Mouse (Mus musculus) lung, postnatal 10 days (tissue): ENCODE results near the gene Zfp626.
A peak's percentile ranks its signal among the peaks of the same experiment; 100 is the strongest.
"Not testable (repeated sequence)": the region's sequence is repeated elsewhere in the genome, so short reads cannot be mapped to it uniquely, and the experiment has no call there.

Source experiments
- DNase-seq: peaks from one replicate; pipeline ENCODE4 v3.0.0; 2021

Zfp626 gene

DNA sequence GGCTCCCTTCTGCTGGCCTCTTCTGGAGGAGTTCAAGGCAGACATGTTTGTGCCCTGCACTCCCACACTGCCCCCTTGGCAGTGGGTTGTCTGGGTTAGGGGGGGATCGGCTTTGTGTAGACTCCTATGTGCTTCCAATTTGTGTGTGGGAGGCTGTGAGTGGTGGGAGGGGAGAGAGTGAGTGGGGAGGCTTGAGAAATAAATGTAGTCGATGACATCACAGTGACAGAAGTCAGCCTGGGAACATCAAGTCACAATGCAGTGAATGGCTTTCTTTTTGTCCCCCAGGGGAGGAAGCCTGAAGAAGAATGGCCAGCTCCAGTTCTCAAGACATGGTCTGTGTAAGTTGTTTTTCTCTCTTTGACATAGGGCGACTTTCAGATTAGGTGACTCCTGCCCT is at the start of gene Zfp626:
Gene Zfp626 (plus strand): TSS at position 301 of the 400 bp plus-strand sequence.
- not testable (repeated sequence) for DNase-seq

DNA sequence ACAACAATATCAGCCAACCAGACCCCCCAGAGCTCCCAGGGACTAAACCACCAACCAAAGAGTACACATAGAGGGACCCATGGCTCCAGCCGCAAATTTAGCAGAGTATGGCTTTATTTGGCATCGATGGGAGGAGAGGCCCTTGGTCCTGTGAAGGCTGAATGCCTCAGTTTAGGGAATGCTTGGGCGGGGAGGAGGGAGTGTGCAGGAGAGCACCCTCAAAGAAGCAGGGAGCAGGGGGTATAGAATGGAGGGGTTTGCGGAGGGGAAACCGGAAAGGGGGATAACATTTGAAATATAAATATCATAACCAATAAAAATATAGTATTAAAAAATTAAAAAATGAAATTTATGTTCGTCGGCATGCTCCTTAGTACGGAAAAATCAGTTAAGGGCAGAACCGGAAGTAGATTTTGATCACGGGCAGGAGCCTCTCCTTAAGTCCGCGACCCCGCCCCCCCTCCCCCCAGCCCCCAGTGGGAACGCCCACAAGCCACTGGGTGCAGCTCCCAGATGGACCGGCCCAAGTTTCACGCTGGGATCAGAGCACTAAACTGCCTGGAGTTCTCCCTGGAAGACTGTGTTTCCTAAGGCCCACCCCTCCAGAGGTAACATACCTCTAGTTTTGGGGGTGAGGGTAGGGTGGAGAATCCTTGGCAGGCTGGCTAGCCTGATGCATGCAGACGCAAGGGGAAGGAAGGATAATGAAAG is 41.7 kb upstream of the Zfp626 start:
- DNase-seq, result peak; percentile 2

DNA sequence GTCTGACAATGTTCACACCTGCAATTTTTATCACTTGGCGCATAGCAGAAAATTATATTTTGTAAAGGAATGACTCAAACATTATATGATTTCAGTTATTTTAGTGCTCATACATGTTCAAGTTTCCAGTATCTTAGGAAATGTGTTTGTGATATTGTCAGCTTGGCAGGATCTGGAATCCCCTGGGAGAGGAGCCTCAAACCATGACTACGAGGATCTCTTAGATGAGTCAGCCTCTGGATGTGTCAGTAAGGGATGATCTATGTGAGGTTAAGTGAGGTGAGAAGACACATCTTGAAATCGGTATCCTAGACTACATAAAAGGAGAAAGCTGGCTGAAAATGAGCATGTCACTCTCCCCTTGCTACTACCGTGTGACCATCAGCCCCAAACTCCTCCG is 17.7 kb upstream of the Zfp626 start:
- DNase-seq, result no peak

DNA sequence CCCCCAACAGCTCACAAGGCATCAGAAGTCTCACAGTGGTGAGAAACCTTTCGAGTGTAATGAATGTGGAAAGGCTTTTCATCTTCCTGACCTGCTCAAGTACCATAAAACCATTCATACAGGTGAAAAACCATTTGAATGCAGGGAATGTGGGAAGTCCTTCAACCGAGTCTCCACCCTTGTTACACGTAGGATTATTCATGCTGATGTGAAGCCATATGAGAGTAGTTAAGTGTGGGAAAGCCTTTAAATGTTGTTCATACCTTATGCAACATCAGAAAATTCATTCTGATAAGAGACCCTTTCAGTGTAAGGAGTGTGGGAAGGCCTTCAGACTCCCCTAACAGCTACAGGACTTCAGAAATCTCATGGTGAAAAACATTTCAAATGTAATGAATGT is 13.1 kb upstream of the Zfp626 start:
- DNase-seq, result not testable (repeated sequence)

DNA sequence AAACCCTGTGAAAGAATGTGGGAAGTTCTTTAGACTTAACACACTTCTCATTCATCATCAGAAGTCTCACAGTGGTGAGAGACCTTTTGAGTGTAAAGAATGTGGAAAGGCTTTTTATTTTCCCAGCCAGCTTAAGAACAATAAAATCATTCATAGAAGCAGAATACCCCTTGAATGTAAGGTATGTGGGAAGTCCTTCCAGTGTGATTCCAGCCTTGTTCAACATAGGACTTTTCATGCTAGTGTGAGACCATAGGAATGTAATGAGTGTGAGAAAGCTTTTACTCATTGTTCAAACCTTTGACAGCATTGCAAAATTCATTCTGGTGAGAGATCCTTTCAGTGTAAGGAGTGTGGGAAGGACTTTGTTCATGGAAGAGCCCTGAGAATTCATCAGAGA is 12.4 kb upstream of the Zfp626 start:
- no peak for DNase-seq

DNA sequence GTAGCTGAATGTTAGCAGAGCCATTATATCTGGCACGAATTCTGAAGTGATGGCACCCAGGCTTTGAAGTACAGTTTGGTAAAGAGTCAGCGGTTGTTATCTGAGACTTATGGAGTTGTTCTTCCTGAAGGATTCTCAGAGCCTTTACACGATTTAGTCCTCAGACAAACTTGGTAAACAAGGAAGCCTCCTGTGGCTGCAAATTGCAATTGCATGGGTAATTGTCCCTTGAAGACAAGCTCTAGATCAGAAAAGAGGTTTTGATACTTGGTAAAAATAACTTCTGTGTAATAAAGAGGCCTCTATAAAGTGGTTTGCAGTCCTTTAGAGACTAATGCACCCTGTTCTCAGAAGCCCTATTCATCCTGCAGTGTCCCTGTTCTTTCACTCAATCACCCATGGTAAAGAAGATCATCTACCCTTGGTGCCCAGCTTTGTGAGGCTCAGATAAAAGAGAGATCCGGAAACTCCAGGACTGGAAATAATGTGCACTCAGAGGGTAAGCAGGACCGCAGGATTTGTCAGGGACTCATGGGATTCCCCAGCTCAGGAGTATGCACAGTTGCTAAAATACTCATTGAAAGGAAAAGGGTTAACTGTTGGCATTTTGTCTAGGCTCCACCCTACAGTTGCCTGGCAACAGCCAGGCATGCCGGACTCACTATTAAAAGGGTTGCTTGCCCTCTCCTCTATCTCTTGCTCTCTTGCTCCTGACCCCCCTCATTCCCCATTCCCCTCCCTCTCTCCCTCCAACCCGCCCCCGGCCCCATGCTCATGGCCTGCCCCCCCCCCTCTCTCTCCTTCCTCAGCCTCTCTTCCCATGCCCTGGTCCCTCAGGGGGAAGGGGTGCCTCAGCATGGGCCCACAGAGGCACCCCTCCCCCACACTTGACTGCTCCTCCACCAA is 8.8 kb upstream of the Zfp626 start:
- peak; percentile 21 for DNase-seq

DNA sequence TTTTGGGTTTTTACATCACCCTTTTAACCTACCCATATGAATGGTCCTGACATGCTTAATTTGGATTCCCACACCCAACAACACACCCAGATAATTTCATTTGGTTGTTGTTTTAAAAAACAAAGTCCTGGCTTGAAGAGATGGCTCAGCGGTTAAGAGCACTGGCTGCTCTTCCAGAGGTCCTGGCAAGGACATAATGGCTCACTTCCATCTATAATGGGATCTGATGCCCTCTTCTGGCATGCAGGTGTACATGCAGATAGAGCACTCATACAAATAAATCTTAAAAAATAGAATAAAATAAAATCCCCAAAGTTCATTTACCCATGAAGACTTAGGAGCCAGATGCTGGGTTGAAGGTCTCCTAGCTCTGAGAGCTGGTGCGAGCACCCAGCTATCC is 5.9 kb upstream of the Zfp626 start:
- peak; percentile 14 for DNase-seq

DNA sequence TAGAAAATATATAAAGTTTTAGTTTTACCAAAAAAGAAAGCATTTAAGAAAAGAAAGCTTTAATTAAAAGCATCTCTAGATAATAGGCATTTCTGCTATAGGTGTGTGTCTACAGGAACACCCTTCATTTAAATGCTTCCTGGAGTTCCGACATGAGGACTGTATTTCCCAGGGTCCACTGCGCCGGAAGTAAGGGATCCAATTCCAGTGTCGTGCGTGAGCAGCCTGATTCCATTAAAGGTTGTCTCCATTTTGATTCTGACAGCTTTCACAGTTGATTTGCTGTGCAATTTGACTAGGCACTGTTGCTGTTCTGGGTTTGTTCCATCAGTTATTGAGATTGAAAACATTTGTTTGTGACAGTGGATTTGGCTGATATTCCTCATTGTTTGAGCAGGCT is 4.0 kb upstream of the Zfp626 start:
- no peak for DNase-seq

DNA sequence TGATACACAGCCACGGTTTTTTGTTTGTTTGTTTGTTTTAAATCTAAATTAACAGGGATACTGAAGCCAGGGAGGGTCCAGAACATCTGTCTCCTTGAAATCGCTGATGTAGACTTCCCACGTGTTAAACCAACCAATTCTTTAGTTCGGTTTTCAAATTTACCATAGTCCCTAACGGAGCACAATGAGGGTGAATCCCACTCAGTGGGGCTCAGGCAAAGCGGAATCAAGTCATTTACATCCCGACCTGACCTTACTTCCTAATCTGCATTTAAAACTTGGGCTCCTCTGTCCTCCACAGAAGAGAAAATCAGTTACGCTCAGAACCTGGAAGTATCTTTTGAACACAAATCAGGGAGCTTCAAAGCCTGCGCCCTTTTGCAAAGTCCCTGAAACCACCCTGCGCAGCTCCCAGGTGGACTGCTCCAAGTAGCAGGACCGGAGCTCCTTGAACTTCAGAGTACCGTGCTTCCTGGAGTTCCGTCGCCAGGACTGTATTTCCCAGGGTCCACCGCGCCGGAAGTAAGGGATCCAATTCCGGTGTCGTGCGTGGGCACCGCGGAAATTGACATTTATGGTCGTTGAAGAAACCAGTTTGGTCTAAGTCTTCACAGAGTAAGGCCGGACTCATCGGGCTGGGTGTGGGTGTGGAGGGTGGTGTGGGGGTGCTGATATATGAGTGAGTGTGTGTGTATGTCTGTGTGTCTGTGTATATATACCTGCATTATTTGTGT is 2.5 kb upstream of the Zfp626 start:
- peak; percentile 88 for DNase-seq

DNA sequence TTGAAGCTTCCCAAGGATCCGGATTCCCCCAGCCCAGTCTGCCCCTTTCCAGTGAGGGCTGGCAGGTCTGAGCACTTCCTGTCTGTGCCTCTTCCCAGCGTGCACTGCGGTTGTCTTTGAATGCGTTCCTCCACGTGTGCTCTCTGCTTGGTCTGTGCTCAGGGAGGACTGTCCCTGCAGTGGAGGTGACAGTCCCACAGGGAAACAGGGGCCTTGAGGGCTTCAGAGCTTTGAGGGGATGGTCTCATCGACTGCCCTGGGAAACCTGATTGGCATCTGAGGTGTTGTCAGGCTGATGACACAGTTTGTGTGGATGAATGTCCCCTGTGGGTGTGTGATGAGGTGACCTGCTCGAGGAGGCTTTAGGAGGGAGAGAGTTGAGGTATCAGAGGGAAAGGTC is 309 bp downstream of the Zfp626 start:
- DNase-seq, result not testable (repeated sequence)

DNA sequence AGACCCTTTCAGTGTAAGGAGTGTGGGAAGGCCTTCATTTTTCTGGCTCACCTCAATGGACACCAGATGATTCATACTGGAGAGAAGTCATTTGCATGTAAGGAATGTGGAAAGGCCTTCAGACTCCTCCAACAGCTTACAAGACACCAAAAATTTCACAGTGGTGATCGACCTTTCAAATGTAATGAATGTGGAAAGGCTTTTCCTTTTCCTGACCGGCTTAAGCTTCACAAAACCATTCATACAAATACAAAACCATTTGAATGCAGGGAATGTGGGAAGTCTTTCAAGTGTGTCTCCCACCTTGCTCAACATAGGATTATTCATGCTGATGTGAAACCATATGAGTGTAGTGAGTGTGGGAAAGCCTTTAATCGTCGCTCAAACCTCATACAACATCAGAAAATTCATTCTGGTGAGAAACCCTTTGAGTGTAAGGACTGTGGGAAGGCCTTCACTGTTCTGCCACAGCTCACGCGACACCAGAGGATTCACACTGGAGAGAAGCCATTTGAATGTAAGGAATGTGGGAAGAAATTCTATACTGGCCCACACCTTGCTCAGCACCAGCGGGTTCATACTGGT is 11.6 kb downstream of the Zfp626 start:
- no peak for DNase-seq

DNA sequence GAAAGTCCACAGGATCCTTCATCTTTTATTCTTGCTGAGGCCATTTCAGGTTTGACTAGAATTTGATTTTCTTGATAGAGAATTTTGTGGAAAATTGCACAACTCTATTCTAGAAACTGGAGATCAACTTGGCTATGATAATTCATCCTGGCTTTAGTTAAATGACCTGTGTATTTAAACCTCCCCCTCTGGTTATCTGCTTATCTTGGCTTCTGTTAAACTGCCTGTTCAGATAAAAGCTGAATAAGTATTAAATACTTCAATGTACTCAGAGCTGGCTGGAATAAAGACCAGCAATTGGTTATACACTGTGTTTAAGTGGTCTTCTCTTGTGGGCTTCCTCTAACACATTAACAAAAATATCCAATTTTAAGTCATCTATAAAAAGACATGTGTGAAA is 15.6 kb downstream of the Zfp626 start:
- DNase-seq, result no peak

DNA sequence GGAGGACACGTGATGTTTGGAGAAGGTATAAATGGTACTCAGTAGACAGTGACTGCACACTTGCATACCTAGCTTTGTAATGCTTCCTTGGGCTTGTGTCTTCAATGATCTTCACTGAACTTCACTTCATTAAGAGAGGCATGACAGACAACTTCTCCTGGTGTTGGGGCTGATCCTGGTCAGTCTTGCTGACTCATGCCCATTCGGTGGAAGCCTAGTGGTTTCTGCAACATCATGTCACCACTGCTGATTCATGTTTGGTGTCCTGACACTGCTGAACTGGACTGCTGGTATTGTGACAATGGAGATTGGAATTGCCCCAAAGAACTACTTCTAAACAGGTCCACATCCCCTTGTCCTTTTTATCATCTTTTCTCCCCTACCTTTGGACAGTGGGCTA is 27.1 kb downstream of the Zfp626 start:
- no peak for DNase-seq

DNA sequence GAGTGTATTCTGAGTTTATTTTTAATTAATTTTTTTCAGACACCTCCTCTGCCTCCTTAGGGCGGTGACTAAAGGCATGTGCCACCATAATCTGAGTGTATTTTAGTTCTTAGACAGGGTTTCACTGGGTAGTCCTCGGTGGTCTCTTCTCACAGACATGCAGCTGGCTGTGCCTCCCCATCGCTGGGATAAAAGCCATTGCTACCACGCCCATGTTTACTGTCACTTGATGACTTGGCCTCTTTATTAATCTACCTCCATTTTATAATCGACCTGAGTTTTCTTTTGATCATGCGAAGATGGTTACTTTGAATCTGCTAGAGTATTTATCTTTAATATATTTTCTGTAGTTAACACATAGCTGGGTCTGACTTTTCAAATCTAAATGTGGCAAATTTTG is 30.9 kb downstream of the Zfp626 start:
- no peak for DNase-seq

DNA sequence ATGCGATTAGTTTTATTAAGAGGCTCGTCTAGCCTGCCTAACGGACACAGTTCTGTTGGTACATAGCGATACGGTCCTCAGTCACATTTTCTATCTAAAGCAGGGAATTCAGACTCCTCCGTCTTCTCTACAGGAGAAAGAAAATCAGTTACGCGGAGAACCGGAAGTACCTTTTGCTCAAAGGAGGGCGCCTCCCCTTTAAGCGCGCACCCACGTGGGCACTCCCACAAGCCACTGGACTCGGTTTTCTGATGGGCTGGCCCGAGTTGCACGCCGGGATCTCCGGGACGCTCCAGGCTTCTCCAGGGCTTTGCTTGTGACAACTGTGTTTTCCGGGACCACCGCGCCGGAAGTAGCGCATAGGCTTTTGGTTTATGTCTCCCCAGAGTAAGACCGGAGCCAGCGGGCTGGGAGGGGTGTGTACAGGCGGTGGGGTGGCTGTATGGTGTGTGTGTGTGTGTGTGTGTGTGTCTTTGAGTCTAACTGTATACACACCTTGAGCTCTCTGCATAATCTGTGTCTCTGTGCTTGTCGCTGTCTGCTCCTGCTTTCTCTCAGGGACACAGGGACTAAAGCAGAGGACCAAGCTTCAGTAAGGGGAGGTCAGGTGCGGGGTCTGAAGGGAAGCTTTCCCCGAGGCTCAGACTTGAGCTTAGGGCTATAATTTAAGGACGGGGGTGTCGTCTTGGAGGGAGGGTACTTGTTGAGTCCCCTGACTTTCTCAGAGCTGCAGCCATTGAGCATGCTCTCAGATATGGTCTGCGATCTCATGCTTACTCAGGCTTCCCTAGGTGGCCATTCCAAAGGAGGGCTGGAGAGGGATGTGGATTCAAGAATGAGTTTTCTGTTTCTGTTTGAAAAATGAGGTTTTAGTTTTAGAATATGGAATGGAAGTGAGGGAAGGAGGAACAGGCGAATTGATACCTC is 31.6 kb downstream of the Zfp626 start, which contains the start of gene Zfp59:
Gene Zfp59 (plus strand): TSS at position 285 of the 927 bp plus-strand sequence.
- peak; percentile 95 for DNase-seq

DNA sequence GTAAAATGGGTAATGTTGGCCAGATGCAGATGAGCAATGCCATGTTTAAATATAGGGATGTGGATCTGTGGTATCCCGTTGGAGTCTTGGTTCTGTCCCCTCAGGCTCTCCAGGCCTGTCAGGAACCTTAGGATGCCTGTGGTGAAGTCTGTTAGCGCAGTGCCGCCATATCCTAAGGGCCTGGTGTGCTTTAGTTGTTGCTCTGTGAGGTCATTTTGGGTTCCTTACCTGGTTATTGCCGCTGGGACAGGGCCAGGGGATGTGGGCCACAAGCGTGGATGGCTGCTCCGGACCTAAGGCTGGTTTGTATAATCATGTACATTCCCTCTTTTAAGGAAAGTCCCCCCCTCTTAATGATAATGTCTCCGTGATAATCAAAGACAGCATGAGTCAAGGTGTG is 32.6 kb downstream of the Zfp626 start:
- no peak for DNase-seq

DNA sequence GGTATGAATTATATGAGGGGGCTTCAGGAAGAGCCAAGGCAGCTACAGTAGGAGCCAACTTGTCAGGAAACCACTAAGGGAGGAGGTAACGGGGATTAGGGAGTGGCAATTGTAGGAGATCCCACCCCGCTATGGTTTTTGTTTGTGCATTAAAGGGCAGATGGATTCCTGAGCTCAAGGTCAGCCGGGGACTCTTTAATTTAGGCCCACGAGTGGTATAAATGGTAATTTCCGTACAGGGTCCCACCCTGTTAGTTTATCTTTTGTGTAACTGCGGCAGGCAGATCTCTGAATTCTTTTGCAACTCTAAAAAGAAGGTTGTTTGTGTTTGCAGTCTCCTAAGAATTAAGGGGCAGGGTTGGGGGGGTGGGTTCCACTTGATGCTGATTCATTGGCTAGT is 33.1 kb downstream of the Zfp626 start:
- DNase-seq, result no peak

DNA sequence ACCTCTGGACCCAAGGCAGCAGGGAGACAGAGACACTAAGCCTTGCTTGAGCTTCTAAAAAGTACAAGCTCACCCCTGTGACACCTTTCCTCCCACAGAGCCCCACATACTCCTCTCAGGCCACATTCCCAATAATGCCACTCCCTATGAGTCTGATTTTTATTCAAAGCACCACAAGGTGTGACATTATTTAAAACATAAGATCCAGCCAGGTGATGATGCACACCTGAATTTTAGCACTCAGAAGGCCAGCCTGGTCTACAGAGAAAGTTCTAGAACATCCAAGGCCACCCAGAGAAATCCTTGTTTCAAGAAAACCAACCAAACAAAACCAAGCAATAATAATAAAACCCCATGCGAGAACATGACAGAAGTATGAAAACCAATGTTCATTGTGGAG is 50.2 kb downstream of the Zfp626 start, which contains the start of gene Zfp607a:
Gene Zfp607a (plus strand): TSS at position 301 of the 400 bp plus-strand sequence.
- DNase-seq, result no peak

DNA sequence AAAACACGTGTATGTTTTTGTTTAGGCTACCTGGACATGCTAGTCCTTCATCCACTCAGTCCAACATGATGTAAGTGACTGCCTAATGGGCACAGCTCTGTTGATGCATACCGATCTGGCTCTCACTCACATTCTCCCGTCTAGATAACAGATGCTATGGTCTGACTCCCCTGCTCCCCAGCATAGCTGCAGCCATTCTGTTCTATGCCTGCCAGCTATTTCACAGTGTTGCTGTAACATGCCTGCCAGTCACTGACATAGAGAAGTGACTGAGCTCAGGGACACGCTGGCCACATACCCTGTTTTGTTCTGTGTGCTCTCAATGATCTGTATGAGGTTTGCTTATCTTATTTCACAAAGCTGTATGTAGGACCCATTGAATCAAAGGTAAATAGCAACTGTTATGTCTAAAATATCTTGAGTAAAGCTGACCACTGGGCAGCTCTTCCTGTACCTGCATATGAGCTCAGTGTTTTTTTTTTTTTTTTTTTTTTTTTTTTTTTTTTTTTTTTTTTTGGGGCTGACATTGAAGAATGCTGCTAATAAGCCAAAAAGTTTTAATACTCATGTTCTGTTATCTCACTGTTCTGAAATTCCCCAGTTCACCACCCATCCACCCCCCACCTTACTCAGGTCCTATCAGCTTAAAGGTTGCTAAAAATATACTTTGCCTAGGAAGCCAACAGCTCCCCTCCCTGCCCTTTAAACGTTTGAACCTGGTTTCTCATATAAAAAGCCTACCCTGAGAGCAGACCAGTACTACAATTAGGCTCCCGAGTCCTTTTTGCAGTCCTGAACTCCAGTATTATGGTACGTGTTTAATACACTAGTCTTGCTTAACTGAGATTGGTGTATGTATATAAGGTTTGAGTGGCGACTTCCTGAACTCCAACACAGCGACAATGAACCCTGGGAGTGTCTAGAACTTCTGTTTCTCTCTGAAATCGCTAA is 52.6 kb downstream of the Zfp626 start:
- peak; percentile 6 for DNase-seq

DNA sequence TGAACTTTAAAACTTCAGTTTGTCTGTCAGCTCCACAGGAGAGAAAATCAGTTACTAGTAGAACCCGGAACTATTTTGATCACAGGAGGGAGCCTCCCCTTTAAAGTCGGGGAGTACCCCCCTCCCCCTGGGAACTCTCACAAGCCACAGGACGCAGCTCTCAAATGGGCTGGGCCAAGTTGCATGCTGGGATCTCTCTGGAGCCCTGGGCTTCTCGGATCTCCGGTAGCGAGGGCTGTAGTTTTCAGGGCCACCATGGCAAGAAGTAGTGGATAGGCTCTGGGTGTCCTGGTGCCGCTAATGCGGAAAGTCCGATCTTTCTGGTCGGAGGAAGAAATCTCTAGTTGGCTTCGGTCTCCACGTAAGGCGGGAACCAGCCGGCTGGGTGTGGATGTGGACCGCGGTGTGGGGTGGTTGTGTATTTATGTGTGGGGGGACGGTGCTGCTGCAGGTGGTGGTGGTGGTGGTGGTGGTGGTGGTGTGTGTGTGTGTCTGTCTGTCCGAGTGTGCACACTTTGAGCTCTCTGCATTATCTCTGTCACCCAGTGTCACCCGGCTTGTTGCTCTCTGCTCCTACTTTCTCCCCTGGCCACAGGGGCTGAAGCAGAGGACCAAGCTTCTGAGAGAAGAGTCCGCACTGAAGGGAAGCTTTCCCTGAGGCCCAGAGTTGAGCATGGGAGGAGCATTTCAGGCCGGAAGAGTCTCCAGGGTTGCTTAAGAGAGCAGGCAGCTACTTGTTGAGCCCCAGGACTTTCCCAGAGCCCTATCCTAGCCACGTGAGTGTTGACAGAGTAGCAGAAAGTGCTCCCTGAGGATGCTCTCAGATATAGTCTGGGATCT is 53.6 kb downstream of the Zfp626 start:
- DNase-seq, result peak; percentile 90
